In genomic region chr13:41614539-41614938, GRCm38 (mm10) we compare ENCODE assay signal across 23 mouse cellular contexts. TPM values are rescaled to one million over a fixed set of nuclear protein-coding genes. Genes with fewer than 3 reads are reported as not detected.
A peak's percentile ranks its signal among the peaks of the same experiment; 100 is the strongest.
DNase-seq lines count a peak whose midpoint lies in the region; ATAC-seq and TF ChIP-seq lines count a peak whose summit lies in the region.
"Had no signal": no experiment of that assay in that cellular context is flagged by ENCODE, and none has a peak within 500 bp of the region (broad histone marks: within the 10 kb centered on the region; RNA-seq: fewer than 3 reads in every experiment).

No protein-coding gene starts in this region.

- ATAC-seq in CD4-positive, CD25-positive, alpha-beta regulatory T cell, adult 4 months, result peak; percentile 64
- peak; percentile 63 for ATAC-seq in activated CD4-positive, CD25-positive, alpha-beta regulatory T cell, adult 4 months
- ATAC-seq in inflammation-experienced regulatory T-cells, adult 6 months, result peak; percentile 60
- ATAC-seq: forebrain, embryonic 13.5 days; forebrain, embryonic 15.5 days; Patski had no signal

- 0 out of 2 replicates have a peak overlapping the region, but pooled peaks have one; percentile 39 for H3K27ac ChIP-seq in layer of hippocampus, adult 2 months
- H3K27ac ChIP-seq: embryonic facial prominence, embryonic 10.5 days; embryonic facial prominence, embryonic 12.5 days; forebrain, embryonic 13.5 days; forebrain, embryonic 15.5 days had no signal

- H3K4me3 ChIP-seq in layer of hippocampus, adult 2 months, result no peak overlapping the region
- H3K4me3 ChIP-seq: embryonic facial prominence, embryonic 10.5 days; embryonic facial prominence, embryonic 12.5 days; forebrain, embryonic 13.5 days; forebrain, embryonic 15.5 days had no signal

- DNase-seq in layer of hippocampus, adult 2 months (ENCODE audit: low spot score in 2 of 2), result no peak
- DNase-seq in layer of hippocampus, adult 8-10 months (ENCODE audit: low spot score in 2 of 2), result no peak
- DNase-seq in neural tube, embryonic 10.5 days (ENCODE audit: extremely low spot score, low spot score), result no peak
- DNase-seq in adrenal gland, adult 2 months, result no peak
- no peak for DNase-seq in spleen, postnatal 4 days (ENCODE audit: low spot score in 2 of 2)
- DNase-seq: adrenal gland, adult 8-10 months; adrenal gland, postnatal 14 days; adrenal gland, postnatal 36 days; B cell, adult 2 months; cerebellum, adult 11-12 months; cerebellum, adult 2 months; cerebellum, adult 9-10 months; cerebellum, postnatal 10 days; cerebellum, postnatal 25 days; forebrain, postnatal 0 days had no signal

- TF ChIP-seq CTCF in layer of hippocampus, adult 2 months (conservative IDR thresholded peaks at IDR 0.05), result no peak

RNA-seq across cellular contexts. Expression of gene Tmem170b, which starts 8.8 kb away (rescaled TPM):
- total RNA-seq in layer of hippocampus, adult 2 months (2021), result 10 to 100 TPM; 88.6 to 91.0 TPM
- 10 to 100 TPM; 83.3 to 88.9 (median 87.6) TPM for total RNA-seq in layer of hippocampus, adult 8-10 months (2022)
- polyA plus RNA-seq in CD4-positive, CD25-positive, alpha-beta regulatory T cell, adult 4 months (2017; shearing (Covaris generic)), result 10 to 100 TPM; 11.0 to 14.2 TPM
- polyA plus RNA-seq in activated CD4-positive, CD25-positive, alpha-beta regulatory T cell, adult 4 months (2017; shearing (Covaris generic)), result 10 to 100 TPM; 10.5 to 10.8 TPM
- polyA plus RNA-seq in inflammation-experienced regulatory T-cells, adult 6 months (2017; shearing (Covaris generic)), result 10 to 100 TPM in 2 of 3 experiments, 1 to 10 TPM in 1; 8.4 to 13.6 (median 11.5) TPM
- 10 to 100 TPM; 16.6 to 22.1 TPM for total RNA-seq in adrenal gland, adult 2 months (2021)
- 5.6 and 10.1 TPM in 2 replicates for polyA plus RNA-seq in adrenal gland, adult 2 months (2012; rRNA removed)
